Mouse (Mus musculus) hindbrain, embryonic 12.5 days (tissue): ENCODE measurements around the gene Synj1. TPM values are rescaled to one million over a fixed set of nuclear protein-coding genes. Genes with fewer than 3 reads are reported as not detected.

Experiments used
- ATAC-seq: fragments of 200-750 bp; cut with Nextera tagmentation; 2 replicates; pipeline ENCODE4 v1.8.0; 2017; ENCODE audit warnings: moderate TSS enrichment; ENCODE audit not compliant: low FRiP score
- H3K27ac ChIP-seq: fragments of 300-500 bp; sonication (generic); 2 replicates; pipeline ENCODE4 v1.5.1; 2016; ENCODE audit warnings: mild to moderate bottlenecking
- H3K27me3 ChIP-seq: fragments of 300-500 bp; sonication (generic); 2 replicates; pipeline ENCODE4 v1.6.1; 2016; ENCODE audit warnings: mild to moderate bottlenecking
- H3K36me3 ChIP-seq: fragments of 300-500 bp; sonication (generic); 2 replicates; pipeline ENCODE4 v1.6.1; 2016; ENCODE audit warnings: mild to moderate bottlenecking
- H3K4me1 ChIP-seq: fragments of 300-500 bp; sonication (generic); 2 replicates; pipeline ENCODE4 v1.6.1; 2016
- H3K4me2 ChIP-seq: fragments of 300-500 bp; sonication (generic); replicated peaks from 2 replicates; pipeline ENCODE4 v1.6.1; 2016; ENCODE audit warnings: mild to moderate bottlenecking
- H3K4me3 ChIP-seq: fragments of 300-500 bp; sonication (generic); 2 replicates; pipeline ENCODE4 v1.5.1; 2016; ENCODE audit warnings: mild to moderate bottlenecking
- H3K9ac ChIP-seq: fragments of 300-500 bp; sonication (generic); 2 replicates; pipeline ENCODE4 v1.6.1; 2016; ENCODE audit warnings: mild to moderate bottlenecking, moderate library complexity
- H3K9me3 ChIP-seq: fragments of 300-500 bp; sonication (generic); replicated peaks from 2 replicates; pipeline ENCODE4 v1.6.1; 2016; ENCODE audit warnings: mild to moderate bottlenecking
- WGBS: fragments of 180-500 bp; shearing (Covaris S2); methylation state at CpG from one replicate; pipeline ENCODE4 v1.1.7; 2016; 5-methylcytosine and 5-hydroxymethylcytosine counted together
- microRNA-seq: library from miRNA; unstranded; fragments of <30 nt; microRNA quantifications from one replicate; pipeline ENCODE4, GENCODE M21; 2017
- polyA plus RNA-seq: library from polyadenylated mRNA; unstranded; fragments of >200 nt; fragmentation: Nextera tagmentation; extraction: Ambion mirVana; gene quantifications from 2 replicates; pipeline ENCODE4 v1.2.1, GENCODE M21; 2016

The Synj1 gene
- polyA plus RNA-seq, 1 experiment from 2014 or later: 35.7 TPM

GRCm38 (mm10) chr16:90893792-90894191 lies 117.3 kb downstream of the Synj1 start:
- ATAC-seq: no peak
- WGBS: 61% methylated on average over 9 of the region's 9 CpGs
- no peak overlapping the region for H3K27ac ChIP-seq
- H3K9ac ChIP-seq: no peak overlapping the region
- no peak overlapping the region for H3K4me3 ChIP-seq
- no peak overlapping the region for H3K4me2 ChIP-seq
- no peaks in the 10 kb centered on the region for H3K36me3 ChIP-seq
- 0 out of 2 replicates have a peak, but pooled peaks cover 5% of the 10 kb centered on the region for H3K4me1 ChIP-seq
- H3K9me3 ChIP-seq: no peaks in the 10 kb centered on the region
- no peaks in the 10 kb centered on the region for H3K27me3 ChIP-seq

GRCm38 (mm10) chr16:90893019-90893418 lies 118.1 kb downstream of the Synj1 start:
- Histone ChIP-seq H3K27me3 (no peaks in the 10 kb centered on the region), H3K36me3 (no peaks in the 10 kb centered on the region), H3K4me1 (0 out of 2 replicates have a peak, but pooled peaks cover 5% of the 10 kb centered on the region), H3K9ac (no peak overlapping the region), H3K4me2 (no peak overlapping the region), H3K9me3 (no peaks in the 10 kb centered on the region), H3K27ac (no peak overlapping the region), H3K4me3 (no peak overlapping the region)
- 83% methylated on average over 7 of the region's 7 CpGs for WGBS
- no peak for ATAC-seq

GRCm38 (mm10) chr16:90892081-90892480 lies 119.0 kb downstream of the Synj1 start:
- Histone ChIP-seq H3K4me1 (0 out of 2 replicates have a peak, but pooled peaks cover 5% of the 10 kb centered on the region), H3K27me3 (no peaks in the 10 kb centered on the region), H3K36me3 (no peaks in the 10 kb centered on the region), H3K4me2 (no peak overlapping the region), H3K9ac (no peak overlapping the region), H3K9me3 (no peaks in the 10 kb centered on the region), H3K4me3 (no peak overlapping the region), H3K27ac (no peak overlapping the region)
- WGBS: 64% methylated on average over 8 of the region's 8 CpGs
- no peak for ATAC-seq

- no peak overlapping the region for H3K27ac ChIP-seq
- no peak for ATAC-seq
- H3K4me1 ChIP-seq: 0 out of 2 replicates have a peak, but pooled peaks cover 5% of the 10 kb centered on the region
- H3K9me3 ChIP-seq: no peaks in the 10 kb centered on the region
- WGBS: 65% methylated on average over 14 of the region's 14 CpGs
- no peaks in the 10 kb centered on the region for H3K36me3 ChIP-seq
- H3K4me3 ChIP-seq: no peak overlapping the region
- no peaks in the 10 kb centered on the region for H3K27me3 ChIP-seq
- H3K4me2 ChIP-seq: no peak overlapping the region
- H3K9ac ChIP-seq: no peak overlapping the region
Observed at GRCm38 (mm10) chr16:90891601-90892000, 119.5 kb downstream of the Synj1 start.

GRCm38 (mm10) chr16:90890683-90891082 lies 120.4 kb downstream of the Synj1 start:
- H3K36me3 ChIP-seq: no peaks in the 10 kb centered on the region
- no peak overlapping the region for H3K4me2 ChIP-seq
- H3K9me3 ChIP-seq: no peaks in the 10 kb centered on the region
- H3K4me1 ChIP-seq: 0 out of 2 replicates have a peak, but pooled peaks cover 7% of the 10 kb centered on the region
- WGBS: 88% methylated on average over 9 of the region's 9 CpGs
- no peaks in the 10 kb centered on the region for H3K27me3 ChIP-seq
- no peak overlapping the region for H3K4me3 ChIP-seq
- no peak overlapping the region for H3K27ac ChIP-seq
- no peak for ATAC-seq
- no peak overlapping the region for H3K9ac ChIP-seq

Small RNAs within 50 kb of the gene (microRNA-seq; reads per million reads assigned to microRNA genes)
- gene Gm22933: not detected

Other genes with a start within 250 kb of the Synj1 start
- gene Urb1, start 200.9 kb downstream of the Synj1 start, polyA plus RNA-seq: 12.6 and 13.8 TPM in 2 replicates
- gene Eva1c, start 184.6 kb downstream of the Synj1 start, polyA plus RNA-seq: 2.7 and 3.6 TPM in 2 replicates
- gene Cfap298, start 76.2 kb downstream of the Synj1 start, polyA plus RNA-seq: 46.8 and 49.8 TPM in 2 replicates
- 104 and 113 TPM in 2 replicates for gene Paxbp1, start 33.2 kb upstream of the Synj1 start, polyA plus RNA-seq
- gene 4932438H23Rik, start 83.8 kb upstream of the Synj1 start, polyA plus RNA-seq: 0.16 and 1.1 TPM in 2 replicates
- gene Olig2, start 214.1 kb upstream of the Synj1 start, polyA plus RNA-seq: 2.8 and 3.4 TPM in 2 replicates